Mouse (Mus musculus) liver, embryonic 16.5 days (tissue): ENCODE results near the gene Rassf8. TPM values are rescaled to one million over a fixed set of nuclear protein-coding genes. Genes with fewer than 3 reads are reported as not detected.

ENCODE experiments used
- ATAC-seq: fragments of 200-750 bp; cut with Nextera tagmentation; 2 replicates; pipeline ENCODE4 v1.8.0; 2017; ENCODE audit warnings: low read depth, mild to moderate bottlenecking, moderate number of reproducible peaks, moderate library complexity
- H3K27ac ChIP-seq: fragments of 300-500 bp; sonication (generic); 2 replicates; pipeline ENCODE4 v1.5.1; 2014; ENCODE audit warnings: mild to moderate bottlenecking, low read length
- H3K27me3 ChIP-seq: fragments of 300-500 bp; sonication (generic); 2 replicates; pipeline ENCODE4 v1.6.1; 2014; ENCODE audit warnings: low read depth, low read length, mixed read lengths; ENCODE audit not compliant: control insufficient read depth, insufficient read depth
- H3K36me3 ChIP-seq: fragments of 300-500 bp; sonication (generic); 2 replicates; pipeline ENCODE4 v1.6.1; 2014; ENCODE audit warnings: mild to moderate bottlenecking; ENCODE audit not compliant: control insufficient read depth, insufficient read depth
- H3K4me1 ChIP-seq: fragments of 300-500 bp; sonication (generic); 2 replicates; pipeline ENCODE4 v1.6.1; 2014; ENCODE audit warnings: low read depth, low read length, mixed read lengths; ENCODE audit not compliant: control insufficient read depth
- H3K4me2 ChIP-seq: fragments of 300-500 bp; sonication (generic); 2 replicates; pipeline ENCODE4 v1.6.1; 2014; ENCODE audit warnings: low read depth, low read length, mixed read lengths
- H3K4me3 ChIP-seq: fragments of 300-500 bp; sonication (generic); 2 replicates; pipeline ENCODE4 v1.5.1; 2014; ENCODE audit warnings: low read depth, mild to moderate bottlenecking, low read length
- H3K9ac ChIP-seq: fragments of 300-500 bp; sonication (generic); 2 replicates; pipeline ENCODE4 v1.6.1; 2014; ENCODE audit warnings: low read depth, low read length
- H3K9me3 ChIP-seq: fragments of 300-500 bp; sonication (generic); replicated peaks from 2 replicates; pipeline ENCODE4 v1.6.1; 2016; ENCODE audit warnings: low read length; ENCODE audit not compliant: control insufficient read depth
- WGBS: fragments of 180-500 bp; shearing (Covaris S2); extraction: QIAGEN DNeasy Blood & Tissue Kit; methylation state at CpG from one replicate; pipeline ENCODE4 v1.1.7; 2014; ENCODE audit not compliant: insufficient replicate concordance; 5-methylcytosine and 5-hydroxymethylcytosine counted together
- polyA plus RNA-seq: library from polyadenylated mRNA; unstranded; fragments of >200 nt; fragmentation: Nextera tagmentation; extraction: Ambion mirVana; gene quantifications from 2 replicates; pipeline ENCODE4 v1.2.1, GENCODE M21; 2015

The Rassf8 gene
- polyA plus RNA-seq, 1 experiment from 2014 or later: 1.6 TPM

- H3K9me3 ChIP-seq: no peaks in the 10 kb centered on the region
- H3K4me3 ChIP-seq: no peak overlapping the region
- 44% methylated on average over 3 of the region's 3 CpGs for WGBS
- no peaks in the 10 kb centered on the region for H3K36me3 ChIP-seq
- H3K4me1 ChIP-seq: no peaks in the 10 kb centered on the region
- H3K27me3 ChIP-seq: peaks cover under 1% of the 10 kb centered on the region
- ATAC-seq: no peak
- H3K27ac ChIP-seq: no peak overlapping the region
- no peak overlapping the region for H3K4me2 ChIP-seq
- no peak overlapping the region for H3K9ac ChIP-seq
Measured at GRCm38 (mm10) chr6:145740011-145740410, 6.5 kb upstream of the Rassf8 start.

DNA sequence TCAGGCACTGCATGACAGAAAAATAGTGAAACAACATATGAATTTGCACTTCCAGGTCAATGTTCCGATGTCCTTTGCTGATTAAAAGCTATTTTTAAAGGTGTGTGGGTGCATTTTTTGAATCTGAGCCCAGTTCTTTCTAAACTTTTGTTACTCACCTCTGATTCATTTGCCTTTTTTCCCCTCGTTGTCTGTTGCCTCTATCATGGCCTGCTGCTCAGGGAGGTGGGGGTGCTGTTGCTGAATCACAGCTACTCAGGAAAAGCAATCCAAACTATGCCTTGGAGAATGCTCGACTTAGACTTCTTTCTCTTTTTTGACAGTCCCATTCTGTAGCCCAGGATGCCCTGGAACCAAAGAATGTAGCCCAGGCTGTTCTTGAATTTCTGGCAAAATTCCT is 1.3 kb upstream of the Rassf8 start:
- H3K27me3 ChIP-seq: peaks cover 30% of the 10 kb centered on the region
- H3K36me3 ChIP-seq: no peaks in the 10 kb centered on the region
- H3K4me2 ChIP-seq: no peak overlapping the region
- no peaks in the 10 kb centered on the region for H3K9me3 ChIP-seq
- 33% methylated on average over 3 of the region's 3 CpGs for WGBS
- H3K27ac ChIP-seq: no peak overlapping the region
- H3K9ac ChIP-seq: no peak overlapping the region
- no peak for ATAC-seq
- H3K4me3 ChIP-seq: no peak overlapping the region
- no peaks in the 10 kb centered on the region for H3K4me1 ChIP-seq

GRCm38 (mm10) chr6:145746921-145747670 is 548 bp downstream of the Rassf8 start:
- Histone ChIP-seq H3K27me3 (peaks cover 30% of the 10 kb centered on the region), H3K27ac (peak overlapping the region; percentile 45), H3K4me1 (no peaks in the 10 kb centered on the region), H3K9ac (peak overlapping the region; percentile 65), H3K9me3 (no peaks in the 10 kb centered on the region), H3K4me3 (peak overlapping the region; percentile 67), H3K4me2 (peak overlapping the region; percentile 59), H3K36me3 (no peaks in the 10 kb centered on the region)
- under 1% methylated on average over 55 of the region's 55 CpGs for WGBS
- no peak for ATAC-seq

DNA sequence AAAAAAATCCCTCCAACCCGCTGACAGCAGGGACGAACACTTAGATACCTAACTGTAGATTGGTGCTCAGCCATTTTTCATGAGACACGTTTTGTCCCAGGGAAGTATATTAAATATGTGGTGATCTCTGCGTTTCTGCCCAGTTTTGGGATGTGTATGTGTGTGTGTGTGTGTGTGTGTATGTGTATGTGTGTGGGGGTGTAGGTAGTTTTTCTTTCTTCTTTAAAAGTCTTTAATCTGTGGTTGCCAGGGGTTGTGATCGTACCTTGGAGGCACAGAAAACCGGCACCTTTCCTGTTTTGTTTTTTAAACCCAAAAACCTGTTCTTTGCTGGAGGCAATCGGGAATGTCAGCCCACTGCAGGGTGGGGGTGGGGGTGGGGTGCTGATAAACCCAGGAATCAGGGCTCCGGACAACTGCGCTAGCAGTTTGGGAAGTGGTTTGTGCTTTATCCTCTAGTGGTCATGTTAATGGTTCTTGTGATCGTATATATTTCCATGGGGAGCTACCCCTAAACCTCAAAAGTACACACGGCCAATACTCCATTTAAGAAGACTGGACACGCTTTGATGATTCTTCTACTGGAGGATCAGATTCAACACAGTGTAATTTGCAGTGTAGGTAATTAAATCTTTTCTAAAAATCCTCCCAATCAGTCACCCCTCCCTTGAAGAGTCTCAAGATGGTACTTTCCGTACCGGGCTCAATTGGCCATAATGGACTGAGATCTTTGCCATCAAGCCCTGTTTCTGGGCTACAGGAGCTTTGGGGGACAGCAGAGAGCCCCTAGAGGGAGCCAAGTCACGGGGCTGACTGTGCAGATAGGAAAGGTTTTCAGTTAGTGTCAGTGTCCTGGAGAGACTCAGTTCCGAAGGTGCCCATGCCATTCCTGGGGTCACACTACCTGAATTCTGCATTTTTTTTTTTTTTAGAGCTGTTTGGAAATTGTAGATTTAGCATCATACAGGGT is 1.4 kb downstream of the Rassf8 start:
- no peaks in the 10 kb centered on the region for H3K36me3 ChIP-seq
- no peak overlapping the region for H3K9ac ChIP-seq
- no peaks in the 10 kb centered on the region for H3K4me1 ChIP-seq
- no peak overlapping the region for H3K27ac ChIP-seq
- no peaks in the 10 kb centered on the region for H3K9me3 ChIP-seq
- H3K4me2 ChIP-seq: peak overlapping the region; percentile 59
- peaks cover 30% of the 10 kb centered on the region for H3K27me3 ChIP-seq
- no peak for ATAC-seq
- H3K4me3 ChIP-seq: peak overlapping the region; percentile 67
- 10% methylated on average over 16 of the region's 16 CpGs for WGBS

DNA sequence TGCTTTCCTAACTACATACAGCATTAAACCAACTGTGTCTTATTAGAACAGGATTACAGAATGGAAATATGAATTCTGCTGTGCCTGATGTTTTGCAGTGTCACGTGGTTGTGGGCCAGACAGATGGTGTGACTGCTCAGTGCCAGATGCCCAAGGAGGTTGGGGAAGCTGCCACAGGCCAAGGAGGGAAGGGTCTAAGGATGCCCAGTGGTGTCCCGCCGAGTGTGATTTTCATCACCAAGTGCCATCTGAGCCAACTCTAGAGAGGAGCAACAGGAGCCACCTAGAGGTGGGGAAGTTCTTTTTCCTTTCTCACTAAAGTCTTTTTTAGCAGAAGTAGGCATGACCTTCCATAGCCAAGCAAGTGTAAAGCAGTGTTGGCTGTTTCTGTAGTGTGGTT is 3.8 kb downstream of the Rassf8 start:
- Histone ChIP-seq H3K27me3 (peaks cover 26% of the 10 kb centered on the region), H3K9ac (no peak overlapping the region), H3K4me1 (no peaks in the 10 kb centered on the region), H3K9me3 (no peaks in the 10 kb centered on the region), H3K36me3 (no peaks in the 10 kb centered on the region), H3K4me2 (no peak overlapping the region), H3K4me3 (no peak overlapping the region), H3K27ac (no peak overlapping the region)
- no peak for ATAC-seq
- 50% methylated on average over 3 of the region's 3 CpGs for WGBS

GRCm38 (mm10) chr6:145753296-145753695 is 6.7 kb downstream of the Rassf8 start:
- no peaks in the 10 kb centered on the region for H3K9me3 ChIP-seq
- peaks cover 4% of the 10 kb centered on the region; the same call in 1 of the 2 replicates for H3K4me1 ChIP-seq
- H3K27ac ChIP-seq: no peak overlapping the region
- H3K4me3 ChIP-seq: no peak overlapping the region
- ATAC-seq: no peak
- H3K4me2 ChIP-seq: no peak overlapping the region
- H3K9ac ChIP-seq: no peak overlapping the region
- peaks cover under 1% of the 10 kb centered on the region for H3K27me3 ChIP-seq
- no peaks in the 10 kb centered on the region for H3K36me3 ChIP-seq
- 60% methylated on average over 6 of the region's 6 CpGs for WGBS

DNA sequence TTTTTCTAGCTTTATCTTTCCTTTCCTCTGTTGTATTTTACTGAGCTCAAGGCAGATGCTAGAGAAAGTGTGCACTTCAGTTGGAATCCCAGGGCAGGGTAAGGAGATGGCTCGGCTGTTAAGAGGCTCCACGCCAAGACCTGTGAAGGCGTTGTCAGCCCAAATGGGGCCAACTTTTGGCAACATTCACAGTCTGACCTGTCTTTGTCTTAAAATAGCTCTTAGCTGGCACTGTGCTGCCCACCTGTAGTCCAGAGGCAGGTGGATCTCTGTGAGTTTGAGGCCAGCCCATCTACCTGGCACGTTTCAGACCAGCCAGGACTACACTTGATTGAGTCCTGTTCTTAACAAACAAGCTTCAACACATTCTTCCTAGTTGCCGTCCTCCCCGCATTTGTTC is 7.9 kb downstream of the Rassf8 start:
- no peaks in the 10 kb centered on the region for H3K36me3 ChIP-seq
- H3K4me1 ChIP-seq: peaks cover 9% of the 10 kb centered on the region; the same call in 1 of the 2 replicates
- no peak for ATAC-seq
- no peak overlapping the region for H3K4me3 ChIP-seq
- 50% methylated on average over 6 of the region's 6 CpGs for WGBS
- H3K4me2 ChIP-seq: no peak overlapping the region
- no peaks in the 10 kb centered on the region for H3K27me3 ChIP-seq
- no peak overlapping the region for H3K27ac ChIP-seq
- no peaks in the 10 kb centered on the region for H3K9me3 ChIP-seq
- H3K9ac ChIP-seq: no peak overlapping the region

GRCm38 (mm10) chr6:145755942-145756639 is 9.5 kb downstream of the Rassf8 start:
- Histone ChIP-seq H3K36me3 (no peaks in the 10 kb centered on the region), H3K4me2 (no peak overlapping the region), H3K4me3 (no peak overlapping the region), H3K27ac (no peak overlapping the region), H3K27me3 (no peaks in the 10 kb centered on the region), H3K9ac (no peak overlapping the region), H3K9me3 (no peaks in the 10 kb centered on the region), H3K4me1 (peaks cover 9% of the 10 kb centered on the region)
- no peak for ATAC-seq
- WGBS: 63% methylated on average over 14 of the region's 14 CpGs
